Mouse (Mus musculus): ENCODE data around the gene Mfap5. TPM values are rescaled to one million over a fixed set of nuclear protein-coding genes. Genes with fewer than 3 reads are reported as not detected.
"Not testable (repeated sequence)": the region's sequence is repeated elsewhere in the genome, so short reads cannot be mapped to it uniquely, and the experiment has no call there.

Mfap5 gene
- polyA plus RNA-seq (2015; fragmentation: Nextera tagmentation; extraction: Ambion mirVana): 1.0 and 1.2 TPM in 2 replicates

GRCm38 (mm10) chr6:122505545-122505944, at the start of gene Mfap5:
Gene Mfap5 (plus strand): TSS chr6:122505845.
- Histone ChIP-seq H3K9ac (ENCODE audit: low read depth, low read length) (no peak within 1 kb of the TSS), H3K4me3 (ENCODE audit: low read depth, low read length) (no peak within 1 kb of the TSS), H3K4me1 (ENCODE audit: control insufficient read depth, low read depth, low read length) (no peaks in the 10 kb centered on the region), H3K36me3 (ENCODE audit: control insufficient read depth, insufficient read depth) (no peaks in the 10 kb centered on the region), H3K9me3 (replicated peaks; ENCODE audit: control insufficient read depth, low read length) (no peaks in the 10 kb centered on the region), H3K27ac (ENCODE audit: low read length) (no peak within 1 kb of the TSS), H3K4me2 (ENCODE audit: low read depth, low read length) (no peak within 1 kb of the TSS), H3K27me3 (ENCODE audit: control insufficient read depth, insufficient read depth, low read depth, low read length) (no peaks in the 10 kb centered on the region)
- WGBS (ENCODE audit: insufficient replicate concordance): 61% methylated on average over 3 of the region's 3 CpGs
- ATAC-seq (ENCODE audit: low read depth): no peak

- no peaks in the 10 kb centered on the region for H3K4me1 ChIP-seq (ENCODE audit: control insufficient read depth, low read depth, low read length)
- no peak overlapping the region for H3K9ac ChIP-seq (ENCODE audit: low read depth, low read length)
- no peaks in the 10 kb centered on the region for H3K36me3 ChIP-seq (ENCODE audit: control insufficient read depth, insufficient read depth)
- 61% methylated on average over 8 of the region's 8 CpGs for WGBS (ENCODE audit: insufficient replicate concordance)
- no peak overlapping the region for H3K27ac ChIP-seq (ENCODE audit: low read length)
- no peaks in the 10 kb centered on the region for H3K27me3 ChIP-seq (ENCODE audit: control insufficient read depth, insufficient read depth, low read depth, low read length)
- H3K9me3 ChIP-seq (replicated peaks; ENCODE audit: control insufficient read depth, low read length): no peaks in the 10 kb centered on the region
- H3K4me2 ChIP-seq (ENCODE audit: low read depth, low read length): no peak overlapping the region
- no peak for ATAC-seq (ENCODE audit: low read depth)
- H3K4me3 ChIP-seq (ENCODE audit: low read depth, low read length): no peak overlapping the region
Observed at GRCm38 (mm10) chr6:122458946-122459693, 46.5 kb upstream of the Mfap5 start.

GRCm38 (mm10) chr6:122466092-122466713, 39.4 kb upstream of the Mfap5 start:
- no peak for ATAC-seq (ENCODE audit: low read depth)
- no peaks in the 10 kb centered on the region for H3K9me3 ChIP-seq (replicated peaks; ENCODE audit: control insufficient read depth, low read length)
- no peak overlapping the region for H3K9ac ChIP-seq (ENCODE audit: low read depth, low read length)
- no peak overlapping the region for H3K27ac ChIP-seq (ENCODE audit: low read length)
- no peaks in the 10 kb centered on the region for H3K27me3 ChIP-seq (ENCODE audit: control insufficient read depth, insufficient read depth, low read depth, low read length)
- no peaks in the 10 kb centered on the region for H3K36me3 ChIP-seq (ENCODE audit: control insufficient read depth, insufficient read depth)
- H3K4me2 ChIP-seq (ENCODE audit: low read depth, low read length): no peak overlapping the region
- H3K4me1 ChIP-seq (ENCODE audit: control insufficient read depth, low read depth, low read length): no peaks in the 10 kb centered on the region
- 57% methylated on average over 3 of the region's 3 CpGs for whole genome bisulfite sequencing (ENCODE audit: insufficient replicate concordance)
- no peak overlapping the region for H3K4me3 ChIP-seq (ENCODE audit: low read depth, low read length)

- no peak overlapping the region for H3K4me2 ChIP-seq (ENCODE audit: low read depth, low read length)
- no peaks in the 10 kb centered on the region for H3K9me3 ChIP-seq (replicated peaks; ENCODE audit: control insufficient read depth, low read length)
- 71% methylated on average over 15 of the region's 15 CpGs for WGBS (ENCODE audit: insufficient replicate concordance)
- no peaks in the 10 kb centered on the region for H3K36me3 ChIP-seq (ENCODE audit: control insufficient read depth, insufficient read depth)
- no peaks in the 10 kb centered on the region for H3K27me3 ChIP-seq (ENCODE audit: control insufficient read depth, insufficient read depth, low read depth, low read length)
- H3K9ac ChIP-seq (ENCODE audit: low read depth, low read length): no peak overlapping the region
- H3K4me1 ChIP-seq (ENCODE audit: control insufficient read depth, low read depth, low read length): no peaks in the 10 kb centered on the region
- H3K27ac ChIP-seq (ENCODE audit: low read length): no peak overlapping the region
- no peak overlapping the region for H3K4me3 ChIP-seq (ENCODE audit: low read depth, low read length)
- ATAC-seq (ENCODE audit: low read depth): no peak
Observed at GRCm38 (mm10) chr6:122469030-122469640, 36.5 kb upstream of the Mfap5 start.

- 25% methylated on average over 2 of the region's 2 CpGs for WGBS (ENCODE audit: insufficient replicate concordance)
- no peak overlapping the region for H3K4me3 ChIP-seq (ENCODE audit: low read depth, low read length)
- no peaks in the 10 kb centered on the region for H3K27me3 ChIP-seq (ENCODE audit: control insufficient read depth, insufficient read depth, low read depth, low read length)
- H3K9ac ChIP-seq (ENCODE audit: low read depth, low read length): no peak overlapping the region
- no peak overlapping the region for H3K4me2 ChIP-seq (ENCODE audit: low read depth, low read length)
- H3K9me3 ChIP-seq (replicated peaks; ENCODE audit: control insufficient read depth, low read length): no peaks in the 10 kb centered on the region
- no peak overlapping the region for H3K27ac ChIP-seq (ENCODE audit: low read length)
- H3K4me1 ChIP-seq (ENCODE audit: control insufficient read depth, low read depth, low read length): no peaks in the 10 kb centered on the region
- H3K36me3 ChIP-seq (ENCODE audit: control insufficient read depth, insufficient read depth): no peaks in the 10 kb centered on the region
- no peak for ATAC-seq (ENCODE audit: low read depth)
Observed at GRCm38 (mm10) chr6:122470240-122470639, 35.4 kb upstream of the Mfap5 start.

- not testable (repeated sequence) for H3K9ac ChIP-seq (ENCODE audit: low read depth, low read length); H3K9me3 ChIP-seq (replicated peaks; ENCODE audit: control insufficient read depth, low read length); H3K4me3 ChIP-seq (ENCODE audit: low read depth, low read length); H3K4me2 ChIP-seq (ENCODE audit: low read depth, low read length); H3K36me3 ChIP-seq (ENCODE audit: control insufficient read depth, insufficient read depth); H3K27me3 ChIP-seq (ENCODE audit: control insufficient read depth, insufficient read depth, low read depth, low read length); H3K4me1 ChIP-seq (ENCODE audit: control insufficient read depth, low read depth, low read length); ATAC-seq (ENCODE audit: low read depth); H3K27ac ChIP-seq (ENCODE audit: low read length)
- WGBS (ENCODE audit: insufficient replicate concordance): 70% methylated on average over 3 of the region's 3 CpGs
Observed at GRCm38 (mm10) chr6:122471461-122471860, 34.2 kb upstream of the Mfap5 start.

GRCm38 (mm10) chr6:122478062-122478461, 27.6 kb upstream of the Mfap5 start:
- Histone ChIP-seq H3K27ac (ENCODE audit: low read length) (no peak overlapping the region), H3K36me3 (ENCODE audit: control insufficient read depth, insufficient read depth) (no peaks in the 10 kb centered on the region), H3K27me3 (ENCODE audit: control insufficient read depth, insufficient read depth, low read depth, low read length) (peaks cover 4% of the 10 kb centered on the region), H3K9me3 (replicated peaks; ENCODE audit: control insufficient read depth, low read length) (no peaks in the 10 kb centered on the region), H3K4me3 (ENCODE audit: low read depth, low read length) (no peak overlapping the region), H3K4me2 (ENCODE audit: low read depth, low read length) (no peak overlapping the region), H3K4me1 (ENCODE audit: control insufficient read depth, low read depth, low read length) (no peaks in the 10 kb centered on the region), H3K9ac (ENCODE audit: low read depth, low read length) (no peak overlapping the region)
- 41% methylated on average over 3 of the region's 3 CpGs for WGBS (ENCODE audit: insufficient replicate concordance)
- no peak for ATAC-seq (ENCODE audit: low read depth)

GRCm38 (mm10) chr6:122485401-122486296, 20.0 kb upstream of the Mfap5 start:
- Histone ChIP-seq H3K4me2 (ENCODE audit: low read depth, low read length) (peak overlapping the region; percentile 81), H3K27me3 (ENCODE audit: control insufficient read depth, insufficient read depth, low read depth, low read length) (peaks cover 70% of the 10 kb centered on the region), H3K27ac (ENCODE audit: low read length) (no peak overlapping the region), H3K9me3 (replicated peaks; ENCODE audit: control insufficient read depth, low read length) (no peaks in the 10 kb centered on the region), H3K4me3 (ENCODE audit: low read depth, low read length) (peak overlapping the region; percentile 61), H3K9ac (ENCODE audit: low read depth, low read length) (no peak overlapping the region), H3K36me3 (ENCODE audit: control insufficient read depth, insufficient read depth) (no peaks in the 10 kb centered on the region), H3K4me1 (ENCODE audit: control insufficient read depth, low read depth, low read length) (peaks cover 2% of the 10 kb centered on the region; the same call in 1 of the 2 replicates)
- 2% methylated on average over 44 of the region's 91 CpGs for WGBS (ENCODE audit: insufficient replicate concordance)
- no peak for ATAC-seq (ENCODE audit: low read depth)
